Mouse (Mus musculus) brown adipose tissue, adult 24 weeks (tissue): ENCODE results near the gene Sema5a. TPM values are rescaled to one million over a fixed set of nuclear protein-coding genes. Genes with fewer than 3 reads are reported as not detected.

Experiments
- H3K27ac ChIP-seq: fragments of 200-500 bp; replicated peaks from 2 replicates; pipeline ENCODE4 v1.5.1; 2012; ENCODE audit warnings: low read depth, mild to moderate bottlenecking, low read length
- H3K4me1 ChIP-seq: fragments of 200-500 bp; 2 replicates; pipeline ENCODE4 v1.6.1; 2012; ENCODE audit warnings: low read length, mixed read lengths; ENCODE audit not compliant: control insufficient read depth, insufficient read depth, insufficient read length
- H3K4me3 ChIP-seq: fragments of 200-500 bp; 2 replicates; pipeline ENCODE4 v1.5.1; 2012; ENCODE audit warnings: low read depth, mild to moderate bottlenecking, low read length, moderate library complexity; ENCODE audit not compliant: insufficient read depth
- polyA plus RNA-seq: library from polyadenylated mRNA; stranded (reverse); fragments of >200 nt; gene quantifications from 2 replicates; pipeline ENCODE4 v1.2.4, GENCODE M21; 2012; ENCODE audit not compliant: missing spikeins, insufficient read depth, insufficient read length

The Sema5a gene
- polyA plus RNA-seq, 1 experiment = 1.7 TPM

DNA sequence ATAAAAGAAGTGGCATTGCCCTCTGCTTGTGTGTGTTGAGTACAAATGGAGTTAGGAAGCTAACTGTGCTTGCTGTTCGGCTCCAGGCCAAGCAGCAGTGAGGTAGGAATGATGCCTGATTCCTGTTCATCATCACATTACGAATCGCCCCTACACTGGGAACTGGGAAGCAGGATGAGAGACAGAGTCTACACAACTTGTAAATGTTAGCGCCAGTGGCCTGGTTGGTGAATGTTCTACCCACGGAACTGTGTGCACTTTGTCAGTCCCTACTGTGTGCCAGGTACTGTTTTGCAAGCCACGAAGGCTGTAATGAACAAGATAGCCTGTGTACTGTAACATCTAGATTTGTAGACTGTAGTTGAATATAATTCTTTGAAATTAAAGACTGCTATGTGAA lies 352.0 kb downstream of the Sema5a start:
- Histone ChIP-seq H3K27ac (no peak overlapping the region), H3K4me1 (no peaks in the 10 kb centered on the region), H3K4me3 (no peak overlapping the region)

DNA sequence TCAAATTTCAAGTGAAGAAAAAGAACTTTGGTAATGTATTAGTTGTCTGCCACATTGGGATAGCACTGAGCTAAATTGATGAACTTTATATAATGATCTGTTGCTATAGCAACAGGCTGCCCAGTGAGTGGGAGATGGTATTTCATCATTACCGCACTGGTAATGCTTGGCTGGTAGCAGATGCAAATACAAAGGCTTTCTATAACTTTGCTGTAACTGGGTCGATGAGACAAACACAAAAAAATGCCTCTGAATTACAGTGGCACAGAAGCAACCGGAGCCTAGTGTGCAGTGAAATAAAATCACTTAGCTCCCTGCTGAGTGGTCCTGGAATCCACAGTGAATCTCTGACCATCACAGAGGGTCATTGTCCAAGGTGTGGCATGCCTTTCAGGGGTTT lies 352.6 kb downstream of the Sema5a start:
- H3K27ac ChIP-seq = no peak overlapping the region
- H3K4me3 ChIP-seq = no peak overlapping the region
- H3K4me1 ChIP-seq = no peaks in the 10 kb centered on the region

DNA sequence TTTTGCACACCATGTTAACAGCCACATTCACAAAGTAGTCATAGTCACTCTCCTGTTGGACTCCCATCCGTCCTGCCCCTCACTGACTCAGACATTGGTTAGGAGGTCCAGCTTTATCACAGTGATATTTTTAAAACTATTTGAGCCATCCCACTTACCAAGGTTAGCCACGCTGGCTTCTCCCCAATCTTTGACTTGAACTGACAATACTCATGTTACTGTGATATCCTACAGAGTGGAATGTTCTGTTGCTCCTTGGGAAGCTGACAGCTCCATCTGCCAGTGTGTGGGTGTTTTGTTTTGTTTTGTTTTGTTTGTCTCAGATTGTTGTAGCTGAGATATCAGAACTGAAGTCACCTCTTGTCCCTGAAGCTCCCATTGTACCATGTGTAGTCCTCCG lies 362.6 kb downstream of the Sema5a start:
- H3K27ac ChIP-seq = no peak overlapping the region
- no peak overlapping the region for H3K4me3 ChIP-seq

DNA sequence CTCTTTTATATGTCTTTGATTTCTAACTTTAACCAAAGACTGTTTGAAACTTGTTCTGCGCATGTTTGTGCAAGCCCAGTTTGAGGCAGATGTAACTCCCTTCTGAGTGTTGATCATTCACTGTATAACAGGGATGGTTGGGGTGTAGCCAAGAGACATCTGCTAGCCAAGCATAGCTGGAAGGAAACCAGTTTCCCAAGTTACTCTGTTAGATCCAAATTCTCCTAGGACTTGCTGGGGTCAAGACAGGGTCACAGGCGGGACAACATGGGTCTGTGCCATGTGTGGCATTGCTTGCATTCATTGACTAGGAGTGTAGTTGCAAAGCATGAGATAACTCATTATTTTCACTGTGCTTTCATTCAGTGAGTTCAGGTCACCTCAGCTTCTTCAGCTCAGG lies 366.2 kb downstream of the Sema5a start:
- H3K4me1 ChIP-seq = no peaks in the 10 kb centered on the region
- H3K4me3 ChIP-seq = no peak overlapping the region
- no peak overlapping the region for H3K27ac ChIP-seq

More for the DNA sequence above, 362.6 kb downstream of the Sema5a start:
- H3K4me1 ChIP-seq = no peaks in the 10 kb centered on the region

DNA sequence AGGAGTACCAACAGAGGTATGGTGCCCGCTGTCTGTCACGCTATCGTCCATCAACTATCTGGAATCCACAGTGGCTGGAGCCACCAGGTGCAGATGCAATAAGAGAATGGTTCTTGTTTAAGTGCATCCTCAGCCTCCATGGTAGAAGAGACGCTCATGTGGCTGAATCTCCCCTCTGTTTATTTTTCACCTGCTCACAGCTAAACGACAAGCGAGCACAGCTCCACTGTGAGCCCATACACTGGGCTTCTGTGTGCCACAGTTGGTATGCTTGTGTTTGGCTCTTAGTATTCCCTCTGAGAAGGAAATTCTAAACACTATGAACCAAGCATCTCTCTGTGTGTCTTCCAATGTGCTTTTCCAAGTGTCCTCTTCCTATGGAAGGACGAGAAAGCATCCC lies 366.6 kb downstream of the Sema5a start:
- no peak overlapping the region for H3K4me3 ChIP-seq
- no peak overlapping the region for H3K27ac ChIP-seq
- no peaks in the 10 kb centered on the region for H3K4me1 ChIP-seq

DNA sequence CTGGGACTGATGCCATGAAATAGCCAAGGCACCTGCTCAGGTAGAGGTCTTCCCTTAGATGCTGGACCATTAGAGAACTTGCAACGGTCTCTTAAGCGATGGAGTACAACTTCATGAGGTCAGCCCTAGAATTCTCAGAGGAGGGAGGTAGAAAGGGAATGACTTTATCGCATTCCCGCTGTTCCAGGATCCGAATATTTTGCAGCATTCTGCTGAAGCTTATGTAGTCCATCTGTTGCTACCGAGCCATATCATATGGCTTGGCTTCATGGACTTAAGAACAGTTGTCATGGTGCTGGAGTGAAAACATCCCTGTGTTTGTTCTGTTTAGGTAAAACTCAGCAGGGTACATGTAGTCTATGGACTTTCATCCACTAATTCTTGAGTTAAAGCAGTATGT lies 369.1 kb downstream of the Sema5a start:
- H3K4me1 ChIP-seq = no peaks in the 10 kb centered on the region
- no peak overlapping the region for H3K4me3 ChIP-seq
- H3K27ac ChIP-seq = no peak overlapping the region

DNA sequence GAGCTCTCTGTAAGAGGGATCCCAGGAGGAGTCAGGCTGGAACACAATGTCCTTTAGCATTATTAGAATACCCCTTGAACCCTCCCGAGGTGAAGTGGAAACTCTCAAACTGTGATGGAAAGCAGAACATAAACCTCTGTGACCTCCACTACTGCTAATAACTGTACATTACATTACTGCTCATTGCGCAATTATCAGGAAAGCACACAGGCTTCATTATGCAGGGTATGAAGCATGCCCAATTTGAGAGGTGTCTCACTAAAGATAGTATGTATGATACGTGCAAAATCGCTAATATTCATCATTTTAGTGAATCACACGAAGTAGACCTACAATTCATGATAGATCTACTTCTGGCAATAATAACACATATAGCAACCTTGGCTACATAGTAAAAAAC lies 371.2 kb downstream of the Sema5a start:
- no peaks in the 10 kb centered on the region for H3K4me1 ChIP-seq
- H3K27ac ChIP-seq = no peak overlapping the region
- H3K4me3 ChIP-seq = no peak overlapping the region

DNA sequence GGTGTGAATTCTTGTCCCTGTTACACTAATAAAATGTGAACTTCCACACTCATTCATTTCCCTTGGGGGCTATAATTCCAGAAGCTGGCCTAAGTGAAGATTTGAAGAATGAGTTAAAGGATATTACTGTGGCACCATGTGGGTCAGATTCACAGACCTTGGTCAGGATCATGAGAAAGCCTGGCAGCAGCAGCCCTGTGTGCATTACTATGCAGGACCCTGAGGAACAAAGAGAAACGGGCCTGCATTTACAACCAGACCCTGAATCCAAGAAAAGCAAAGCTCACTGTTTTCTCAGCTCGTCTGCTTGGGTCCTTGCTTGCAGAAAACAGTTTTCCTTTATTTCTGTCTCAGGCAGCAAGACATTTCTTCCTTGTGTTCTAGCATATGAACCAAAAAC lies 374.6 kb downstream of the Sema5a start:
- no peak overlapping the region for H3K27ac ChIP-seq
- H3K4me1 ChIP-seq = no peaks in the 10 kb centered on the region
- H3K4me3 ChIP-seq = no peak overlapping the region

DNA sequence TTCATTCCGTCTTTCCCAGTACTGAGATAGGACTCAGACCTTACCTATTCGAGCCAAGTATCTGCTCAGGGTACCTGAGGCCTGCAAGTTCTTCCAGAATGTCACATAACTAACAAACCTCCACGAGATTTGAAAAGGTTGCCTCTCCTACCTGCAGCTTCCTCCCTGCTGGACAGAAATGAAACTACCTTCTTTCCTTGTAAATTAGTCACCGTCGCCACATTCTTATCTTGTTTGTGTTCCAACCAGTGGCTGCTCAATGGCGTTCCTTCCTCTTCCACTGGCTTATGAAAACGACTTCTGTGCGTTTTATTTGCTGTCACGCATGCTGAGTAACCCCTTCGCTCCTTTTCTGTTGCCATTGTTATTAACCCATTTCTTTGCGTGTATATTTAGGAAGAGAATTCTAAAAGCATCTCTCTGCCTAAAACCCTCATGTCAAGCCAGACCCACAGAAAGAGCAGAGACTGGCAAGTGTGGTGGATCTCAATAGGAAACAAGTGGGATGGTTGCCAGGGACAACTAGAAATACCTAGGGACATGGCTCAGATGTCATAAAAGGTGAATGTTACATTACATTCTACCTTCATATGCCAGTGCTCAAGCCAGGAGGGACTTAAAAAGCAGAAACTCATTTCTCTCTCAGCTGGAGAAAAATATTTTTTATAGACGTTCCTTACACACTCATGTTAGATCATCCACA lies 378.6 kb downstream of the Sema5a start:
- Histone ChIP-seq H3K27ac (no peak overlapping the region), H3K4me1 (no peaks in the 10 kb centered on the region), H3K4me3 (no peak overlapping the region)

DNA sequence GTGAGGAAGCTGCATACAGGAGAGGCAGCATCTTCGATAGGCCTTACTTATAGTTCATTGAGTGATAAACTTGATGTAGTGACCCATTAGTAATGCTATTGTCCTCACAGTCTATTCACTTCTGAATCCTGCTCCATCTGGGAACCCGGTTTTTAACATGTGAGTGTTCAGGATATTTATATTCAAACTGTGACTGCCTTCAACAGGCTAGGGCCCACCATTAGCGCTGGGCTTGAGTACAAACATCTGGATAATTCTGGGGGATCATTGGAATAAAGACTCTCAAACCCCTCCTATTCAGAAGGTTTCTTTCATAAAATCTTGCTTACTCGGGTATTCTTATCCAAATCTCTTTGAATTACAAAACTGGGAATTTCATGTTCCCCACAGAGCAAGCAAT lies 379.5 kb downstream of the Sema5a start:
- no peak overlapping the region for H3K27ac ChIP-seq
- no peaks in the 10 kb centered on the region for H3K4me1 ChIP-seq
- no peak overlapping the region for H3K4me3 ChIP-seq

DNA sequence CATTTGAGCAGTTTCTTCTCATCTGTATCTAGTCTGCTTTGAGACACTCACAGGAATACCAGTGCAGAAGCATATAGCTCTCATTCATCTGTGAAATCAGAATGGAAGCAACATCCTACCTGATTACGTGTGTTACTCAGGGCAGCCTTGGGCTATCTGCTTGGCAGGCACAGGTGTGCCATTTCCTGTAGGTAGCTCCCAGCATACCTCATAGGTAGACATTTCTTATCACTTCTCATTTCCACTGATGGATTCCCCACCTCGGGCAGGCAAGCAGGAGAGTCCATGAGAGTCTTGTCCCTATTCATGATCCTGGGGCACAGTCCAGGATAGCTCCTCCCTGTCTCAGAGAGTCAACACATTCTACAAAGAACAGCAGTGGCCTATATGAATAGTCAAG lies 381.4 kb downstream of the Sema5a start:
- no peak overlapping the region for H3K27ac ChIP-seq
- H3K4me1 ChIP-seq = no peaks in the 10 kb centered on the region
- H3K4me3 ChIP-seq = no peak overlapping the region

DNA sequence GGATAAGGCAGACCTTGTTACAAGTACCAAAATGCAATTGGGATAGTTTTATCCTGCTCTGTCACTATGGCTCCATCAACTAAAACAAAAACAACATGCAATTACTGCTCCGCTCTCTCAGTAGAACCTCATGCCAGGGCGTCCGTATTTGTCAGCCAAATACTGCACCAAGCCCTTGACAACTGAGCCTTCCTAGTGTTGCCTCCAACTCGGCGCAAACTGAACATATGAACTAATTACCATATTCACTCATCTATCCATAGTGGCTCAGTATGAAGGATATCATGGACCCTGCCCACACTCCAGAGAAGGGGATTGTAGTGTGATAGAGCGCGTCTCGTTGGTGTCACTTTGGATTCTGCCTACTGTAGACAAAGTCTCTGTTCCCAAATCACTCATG lies 389.1 kb downstream of the Sema5a start:
- no peaks in the 10 kb centered on the region for H3K4me1 ChIP-seq
- H3K27ac ChIP-seq = no peak overlapping the region
- H3K4me3 ChIP-seq = no peak overlapping the region

DNA sequence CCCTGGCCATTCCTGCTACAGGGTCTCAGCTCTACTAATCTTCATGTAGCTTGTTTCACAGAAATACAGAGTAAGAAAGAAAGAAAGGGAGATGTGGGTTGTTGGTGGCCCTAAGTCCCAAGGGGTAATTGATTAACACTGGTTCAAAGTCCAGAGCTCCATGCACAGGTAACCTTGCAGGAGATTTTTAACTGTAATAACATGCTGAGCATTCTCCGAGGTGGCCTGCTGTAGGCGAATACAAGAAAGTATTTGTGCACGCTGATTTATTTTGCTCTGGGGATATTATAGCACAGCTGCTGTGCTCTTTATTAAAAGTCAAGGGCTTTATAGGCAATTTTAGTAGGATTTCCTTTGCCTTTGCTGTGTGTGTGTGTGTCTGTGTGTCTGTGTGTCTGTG lies 393.3 kb downstream of the Sema5a start:
- no peak overlapping the region for H3K27ac ChIP-seq
- H3K4me3 ChIP-seq = no peak overlapping the region
- H3K4me1 ChIP-seq = no peaks in the 10 kb centered on the region

DNA sequence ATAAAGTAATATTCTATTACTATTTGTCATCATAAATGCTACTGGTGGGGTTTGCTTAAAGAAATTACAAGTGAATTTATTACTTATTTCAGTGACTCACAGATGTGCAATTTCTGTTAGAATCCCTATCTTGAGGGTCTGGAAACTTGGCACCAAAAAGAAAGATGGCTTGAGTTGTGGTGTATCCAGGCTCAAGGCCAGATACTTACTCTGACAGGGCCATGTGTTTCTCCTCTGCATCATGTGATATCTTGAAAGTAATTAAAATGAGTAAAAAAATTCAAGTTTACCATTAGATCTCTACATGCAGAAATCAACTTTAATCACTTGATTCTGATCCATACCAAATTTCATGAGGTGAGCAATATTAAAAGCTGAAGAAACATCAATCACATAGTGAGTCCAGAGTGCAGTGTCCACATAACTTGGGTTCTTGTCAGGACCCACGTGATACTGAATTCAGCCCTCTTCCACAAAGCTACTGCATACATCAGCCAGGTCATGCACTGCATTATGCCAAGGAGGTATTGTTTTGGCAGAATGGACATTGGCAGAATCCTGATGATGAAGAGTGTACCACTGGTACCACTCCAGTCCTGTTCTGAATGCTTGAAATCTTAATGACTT lies 402.6 kb downstream of the Sema5a start:
- H3K27ac ChIP-seq = no peak overlapping the region
- H3K4me1 ChIP-seq = no peaks in the 10 kb centered on the region
- no peak overlapping the region for H3K4me3 ChIP-seq

DNA sequence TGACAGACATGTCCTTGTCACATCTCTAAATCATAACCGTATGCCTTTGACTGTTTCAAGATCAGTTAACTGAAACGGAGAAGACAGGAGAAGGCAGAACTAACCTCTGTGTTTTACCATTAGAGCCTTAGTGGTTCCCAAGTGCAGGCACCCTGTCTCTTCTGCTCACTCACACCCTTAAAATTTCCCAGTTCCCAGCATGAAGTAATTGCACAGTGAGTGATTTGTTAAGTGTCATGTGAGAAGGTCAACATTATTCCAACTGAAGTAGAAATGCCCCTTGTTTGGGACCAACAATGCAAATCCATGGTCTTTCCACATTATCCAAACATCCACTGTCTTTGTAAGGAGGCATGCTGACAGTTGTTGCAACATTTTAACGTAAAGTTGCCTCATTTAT lies 409.4 kb downstream of the Sema5a start:
- Histone ChIP-seq H3K4me3 (no peak overlapping the region), H3K27ac (no peak overlapping the region), H3K4me1 (no peaks in the 10 kb centered on the region)

DNA sequence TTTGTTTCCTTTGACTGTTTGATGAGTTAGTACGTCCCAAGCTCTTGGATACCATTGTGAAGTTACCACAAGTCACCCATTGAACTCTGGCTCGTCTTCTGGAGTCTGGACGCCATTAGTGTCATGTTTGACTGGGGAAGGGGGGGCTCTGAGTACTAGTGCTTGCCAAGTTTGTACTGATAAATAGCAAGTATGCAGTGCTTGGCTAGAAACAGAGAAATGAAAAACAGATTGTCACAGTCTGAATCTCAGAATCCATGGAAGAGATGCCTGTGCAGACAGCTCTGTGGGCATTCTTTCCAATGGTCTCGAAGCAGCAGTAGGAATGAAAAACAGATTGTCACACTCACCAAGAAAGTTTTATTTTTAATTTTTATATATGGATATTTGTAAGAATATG lies 411.4 kb downstream of the Sema5a start:
- no peaks in the 10 kb centered on the region for H3K4me1 ChIP-seq
- H3K4me3 ChIP-seq = no peak overlapping the region
- H3K27ac ChIP-seq = no peak overlapping the region
